Mouse (Mus musculus): ENCODE results near the gene Scai.

The Scai gene

GRCm38 (mm10) chr2:39190561-39191056, at the start of gene Scai:
Gene Scai, minus strand, starts transcription at chr2:39190734.
- peak; percentile 99 for DNase-seq

GRCm38 (mm10) chr2:39226731-39227130, 36.2 kb upstream of the Scai start:
- DNase-seq, result no peak

- peak; percentile 96 for DNase-seq
Measured at GRCm38 (mm10) chr2:39226019-39226640, 35.6 kb upstream of the Scai start, which contains the start of gene Ppp6c. Gene Ppp6c, minus strand, starts transcription at chr2:39226451.

GRCm38 (mm10) chr2:39225331-39226018, 34.9 kb upstream of the Scai start:
- peak; percentile 21 for DNase-seq

GRCm38 (mm10) chr2:39224621-39225020, 34.1 kb upstream of the Scai start:
- DNase-seq, result no peak

- DNase-seq, result no peak
Measured at GRCm38 (mm10) chr2:39220010-39220409, 29.5 kb upstream of the Scai start.

GRCm38 (mm10) chr2:39219034-39219433, 28.5 kb upstream of the Scai start:
- DNase-seq, result no peak

- DNase-seq, result no peak
Measured at GRCm38 (mm10) chr2:39217150-39217549, 26.6 kb upstream of the Scai start.

GRCm38 (mm10) chr2:39210738-39211137, 20.2 kb upstream of the Scai start:
- no peak for DNase-seq

- DNase-seq, result no peak
Measured at GRCm38 (mm10) chr2:39203359-39203758, 12.8 kb upstream of the Scai start.

- DNase-seq, result no peak
Measured at GRCm38 (mm10) chr2:39194809-39195208, 4.3 kb upstream of the Scai start.

- DNase-seq, result peak; percentile 64
Measured at GRCm38 (mm10) chr2:39189961-39190560, 473 bp downstream of the Scai start.

GRCm38 (mm10) chr2:39185942-39186341, 4.6 kb downstream of the Scai start:
- no peak for DNase-seq

GRCm38 (mm10) chr2:39183587-39183986, 6.9 kb downstream of the Scai start:
- no peak for DNase-seq

GRCm38 (mm10) chr2:39160996-39161395, 29.5 kb downstream of the Scai start:
- DNase-seq, result no peak

- DNase-seq, result no peak
Measured at GRCm38 (mm10) chr2:39157916-39158315, 32.6 kb downstream of the Scai start.

- DNase-seq, result no peak
Measured at GRCm38 (mm10) chr2:39156821-39157220, 33.7 kb downstream of the Scai start.

GRCm38 (mm10) chr2:39150943-39151342, 39.6 kb downstream of the Scai start:
- DNase-seq, result no peak

- no peak for DNase-seq
Measured at GRCm38 (mm10) chr2:39148075-39148474, 42.5 kb downstream of the Scai start.

- DNase-seq, result no peak
Measured at GRCm38 (mm10) chr2:39146469-39146868, 44.1 kb downstream of the Scai start.

GRCm38 (mm10) chr2:39142357-39142948, 48.1 kb downstream of the Scai start:
- DNase-seq, result no peak

GRCm38 (mm10) chr2:39140586-39141455, 49.7 kb downstream of the Scai start:
- no peak for DNase-seq

Measured in lung, postnatal 10 days (tissue).